Mouse (Mus musculus): ENCODE measurements around the gene Cdh6. TPM values are rescaled to one million over a fixed set of nuclear protein-coding genes. Genes with fewer than 3 reads are reported as not detected.

The Cdh6 gene
- polyA plus RNA-seq, 1 experiment from 2014 or later, result 18.2 TPM

- Histone ChIP-seq H3K36me3 (replicated peaks; ENCODE audit: control insufficient read depth, insufficient read depth) (no peaks in the 10 kb centered on the region), H3K9me3 (ENCODE audit: control insufficient read depth, low read length) (no peaks in the 10 kb centered on the region), H3K4me3 (replicated peaks; ENCODE audit: low read length) (no peak overlapping the region), H3K27me3 (ENCODE audit: control insufficient read depth, insufficient read depth, low read length) (no peaks in the 10 kb centered on the region), H3K4me1 (replicated peaks; ENCODE audit: control insufficient read depth, insufficient read depth, low read length) (no peaks in the 10 kb centered on the region), H3K4me2 (replicated peaks) (no peak overlapping the region), H3K27ac (no peak overlapping the region), H3K9ac (no peak overlapping the region)
- ATAC-seq (ENCODE audit: low FRiP score) (no peak), DNase-seq (ENCODE audit: low spot score) (no peak)
- WGBS, result 95% methylated on average over 3 of the region's 3 CpGs
These were observed 41.0 kb downstream of the Cdh6 start for GRCm38 (mm10) chr15:13132493-13132892.

GRCm38 (mm10) chr15:13130246-13130645, 43.2 kb downstream of the Cdh6 start:
- no peak overlapping the region for H3K4me3 ChIP-seq (replicated peaks; ENCODE audit: low read length)

GRCm38 (mm10) chr15:13100341-13100740, 73.1 kb downstream of the Cdh6 start:
- ATAC-seq (ENCODE audit: low FRiP score) (no peak), DNase-seq (ENCODE audit: low spot score) (no peak)
- H3K27ac ChIP-seq, result no peak overlapping the region
- 67% methylated on average over 6 of the region's 6 CpGs for WGBS
- no peaks in the 10 kb centered on the region for H3K27me3 ChIP-seq (ENCODE audit: control insufficient read depth, insufficient read depth, low read length)
- H3K4me1 ChIP-seq (replicated peaks; ENCODE audit: control insufficient read depth, insufficient read depth, low read length), result 0 out of 2 replicates have a peak, but pooled peaks cover 3% of the 10 kb centered on the region
- no peak overlapping the region for H3K4me3 ChIP-seq (replicated peaks; ENCODE audit: low read length)
- no peaks in the 10 kb centered on the region for H3K9me3 ChIP-seq (ENCODE audit: control insufficient read depth, low read length)
- H3K4me2 ChIP-seq (replicated peaks), result no peak overlapping the region
- H3K36me3 ChIP-seq (replicated peaks; ENCODE audit: control insufficient read depth, insufficient read depth), result no peaks in the 10 kb centered on the region
- no peak overlapping the region for H3K9ac ChIP-seq

More at GRCm38 (mm10) chr15:13130246-13130645, 43.2 kb downstream of the Cdh6 start:
- Histone ChIP-seq H3K27me3 (ENCODE audit: control insufficient read depth, insufficient read depth, low read length) (no peaks in the 10 kb centered on the region), H3K36me3 (replicated peaks; ENCODE audit: control insufficient read depth, insufficient read depth) (no peaks in the 10 kb centered on the region), H3K4me2 (replicated peaks) (no peak overlapping the region), H3K9ac (no peak overlapping the region), H3K9me3 (ENCODE audit: control insufficient read depth, low read length) (no peaks in the 10 kb centered on the region), H3K27ac (no peak overlapping the region), H3K4me1 (replicated peaks; ENCODE audit: control insufficient read depth, insufficient read depth, low read length) (no peaks in the 10 kb centered on the region)
- 82% methylated on average over 5 of the region's 5 CpGs for WGBS
- no peak for DNase-seq (ENCODE audit: low spot score)
- ATAC-seq (ENCODE audit: low FRiP score), result no peak

- WGBS, result 69% methylated on average over 6 of the region's 6 CpGs
- Histone ChIP-seq H3K4me1 (replicated peaks; ENCODE audit: control insufficient read depth, insufficient read depth, low read length) (0 out of 2 replicates have a peak, but pooled peaks cover 6% of the 10 kb centered on the region), H3K9ac (no peak overlapping the region), H3K4me2 (replicated peaks) (no peak overlapping the region), H3K27me3 (ENCODE audit: control insufficient read depth, insufficient read depth, low read length) (no peaks in the 10 kb centered on the region), H3K36me3 (replicated peaks; ENCODE audit: control insufficient read depth, insufficient read depth) (no peaks in the 10 kb centered on the region), H3K9me3 (ENCODE audit: control insufficient read depth, low read length) (no peaks in the 10 kb centered on the region), H3K4me3 (replicated peaks; ENCODE audit: low read length) (no peak overlapping the region), H3K27ac (no peak overlapping the region)
- DNase-seq (ENCODE audit: low spot score) (no peak), ATAC-seq (ENCODE audit: low FRiP score) (no peak)
These were observed 75.6 kb downstream of the Cdh6 start for GRCm38 (mm10) chr15:13097861-13098260.

- Histone ChIP-seq H3K4me3 (replicated peaks; ENCODE audit: low read length) (no peak overlapping the region), H3K4me1 (replicated peaks; ENCODE audit: control insufficient read depth, insufficient read depth, low read length) (0 out of 2 replicates have a peak, but pooled peaks cover 6% of the 10 kb centered on the region), H3K9ac (no peak overlapping the region), H3K9me3 (ENCODE audit: control insufficient read depth, low read length) (no peaks in the 10 kb centered on the region), H3K36me3 (replicated peaks; ENCODE audit: control insufficient read depth, insufficient read depth) (no peaks in the 10 kb centered on the region), H3K4me2 (replicated peaks) (no peak overlapping the region), H3K27ac (no peak overlapping the region), H3K27me3 (ENCODE audit: control insufficient read depth, insufficient read depth, low read length) (no peaks in the 10 kb centered on the region)
- ATAC-seq (ENCODE audit: low FRiP score), result no peak
- no peak for DNase-seq (ENCODE audit: low spot score)
- WGBS, result 56% methylated on average over 9 of the region's 9 CpGs
These were observed 78.1 kb downstream of the Cdh6 start for GRCm38 (mm10) chr15:13095406-13095805.

GRCm38 (mm10) chr15:13094881-13095256, 78.6 kb downstream of the Cdh6 start:
- ATAC-seq (ENCODE audit: low FRiP score), result no peak
- 0 out of 2 replicates have a peak, but pooled peaks cover 6% of the 10 kb centered on the region for H3K4me1 ChIP-seq (replicated peaks; ENCODE audit: control insufficient read depth, insufficient read depth, low read length)
- H3K9me3 ChIP-seq (ENCODE audit: control insufficient read depth, low read length), result no peaks in the 10 kb centered on the region
- no peak overlapping the region for H3K4me3 ChIP-seq (replicated peaks; ENCODE audit: low read length)
- no peaks in the 10 kb centered on the region for H3K27me3 ChIP-seq (ENCODE audit: control insufficient read depth, insufficient read depth, low read length)
- no peak overlapping the region for H3K9ac ChIP-seq
- no peak for DNase-seq (ENCODE audit: low spot score)
- H3K36me3 ChIP-seq (replicated peaks; ENCODE audit: control insufficient read depth, insufficient read depth), result no peaks in the 10 kb centered on the region
- no peak overlapping the region for H3K4me2 ChIP-seq (replicated peaks)
- H3K27ac ChIP-seq, result no peak overlapping the region
- WGBS, result 58% methylated on average over 7 of the region's 7 CpGs

GRCm38 (mm10) chr15:13093954-13094880, 79.3 kb downstream of the Cdh6 start:
- no peaks in the 10 kb centered on the region for H3K36me3 ChIP-seq (replicated peaks; ENCODE audit: control insufficient read depth, insufficient read depth)
- H3K27ac ChIP-seq, result no peak overlapping the region
- no peaks in the 10 kb centered on the region for H3K9me3 ChIP-seq (ENCODE audit: control insufficient read depth, low read length)
- 0 out of 2 replicates have a peak overlapping the region, but pooled peaks have one; percentile 4 for H3K4me2 ChIP-seq (replicated peaks)
- DNase-seq (ENCODE audit: low spot score), result no peak
- peak; percentile 77 for ATAC-seq (ENCODE audit: low FRiP score)
- 62% methylated on average over 19 of the region's 19 CpGs for WGBS
- no peaks in the 10 kb centered on the region for H3K27me3 ChIP-seq (ENCODE audit: control insufficient read depth, insufficient read depth, low read length)
- no peak overlapping the region for H3K4me3 ChIP-seq (replicated peaks; ENCODE audit: low read length)
- 0 out of 2 replicates have a peak, but pooled peaks cover 9% of the 10 kb centered on the region for H3K4me1 ChIP-seq (replicated peaks; ENCODE audit: control insufficient read depth, insufficient read depth, low read length)
- no peak overlapping the region; the same call in 1 of the 2 replicates for H3K9ac ChIP-seq

GRCm38 (mm10) chr15:13092064-13092463, 81.4 kb downstream of the Cdh6 start:
- Histone ChIP-seq H3K36me3 (replicated peaks; ENCODE audit: control insufficient read depth, insufficient read depth) (no peaks in the 10 kb centered on the region), H3K9me3 (ENCODE audit: control insufficient read depth, low read length) (no peaks in the 10 kb centered on the region), H3K4me3 (replicated peaks; ENCODE audit: low read length) (no peak overlapping the region), H3K27ac (no peak overlapping the region), H3K4me1 (replicated peaks; ENCODE audit: control insufficient read depth, insufficient read depth, low read length) (0 out of 2 replicates have a peak, but pooled peaks cover 9% of the 10 kb centered on the region), H3K9ac (no peak overlapping the region), H3K4me2 (replicated peaks) (no peak overlapping the region), H3K27me3 (ENCODE audit: control insufficient read depth, insufficient read depth, low read length) (no peaks in the 10 kb centered on the region)
- DNase-seq (ENCODE audit: low spot score) (no peak), ATAC-seq (ENCODE audit: low FRiP score) (no peak)
- WGBS, result 84% methylated on average over 13 of the region's 13 CpGs

GRCm38 (mm10) chr15:13088504-13089058, 84.9 kb downstream of the Cdh6 start:
- Histone ChIP-seq H3K9ac (no peak overlapping the region), H3K4me2 (replicated peaks) (no peak overlapping the region), H3K4me3 (replicated peaks; ENCODE audit: low read length) (no peak overlapping the region), H3K4me1 (replicated peaks; ENCODE audit: control insufficient read depth, insufficient read depth, low read length) (0 out of 2 replicates have a peak, but pooled peaks cover 4% of the 10 kb centered on the region), H3K36me3 (replicated peaks; ENCODE audit: control insufficient read depth, insufficient read depth) (no peaks in the 10 kb centered on the region), H3K9me3 (ENCODE audit: control insufficient read depth, low read length) (no peaks in the 10 kb centered on the region), H3K27me3 (ENCODE audit: control insufficient read depth, insufficient read depth, low read length) (no peaks in the 10 kb centered on the region), H3K27ac (no peak overlapping the region)
- DNase-seq (ENCODE audit: low spot score) (peak; percentile 79), ATAC-seq (ENCODE audit: low FRiP score) (peak; percentile 75)
- 48% methylated on average over 7 of the region's 7 CpGs for WGBS
